Mouse (Mus musculus): Measurements from ENCODE around the gene Pcyt1b. TPM values are rescaled to one million over a fixed set of nuclear protein-coding genes. Genes with fewer than 3 reads are reported as not detected.
A peak's percentile ranks its signal among the peaks of the same experiment; 100 is the strongest.

Pcyt1b gene
- polyA plus RNA-seq, 1 experiment from 2014 or later: 7.3 TPM

- peak; percentile 99 for ATAC-seq (ENCODE audit: low read depth)
- H3K27ac ChIP-seq (ENCODE audit: low read length): peak overlapping the region; percentile 88
- H3K4me2 ChIP-seq (ENCODE audit: low read depth, low read length): peak overlapping the region; percentile 50
- 37% methylated on average over 8 of the region's 8 CpGs for WGBS (ENCODE audit: insufficient replicate concordance)
- peaks cover 14% of the 10 kb centered on the region for H3K4me1 ChIP-seq (ENCODE audit: control insufficient read depth, low read depth, low read length)
- no peaks in the 10 kb centered on the region; the same call in 1 of the 2 replicates for H3K27me3 ChIP-seq (ENCODE audit: control insufficient read depth, insufficient read depth, low read depth, low read length)
- 0 out of 2 replicates have a peak overlapping the region, but pooled peaks have one; percentile 3 for H3K9ac ChIP-seq (ENCODE audit: low read depth, low read length)
- no peaks in the 10 kb centered on the region for H3K9me3 ChIP-seq (replicated peaks; ENCODE audit: control insufficient read depth, low read length)
- peak overlapping the region; percentile 35 for H3K4me3 ChIP-seq (ENCODE audit: low read depth, low read length)
- H3K36me3 ChIP-seq (ENCODE audit: control insufficient read depth, insufficient read depth): no peaks in the 10 kb centered on the region
Observed at GRCm38 (mm10) chrX:93700528-93701225, 46.0 kb downstream of the Pcyt1b start.

- Histone ChIP-seq H3K9ac (ENCODE audit: low read depth, low read length) (no peak overlapping the region), H3K9me3 (replicated peaks; ENCODE audit: control insufficient read depth, low read length) (no peaks in the 10 kb centered on the region), H3K4me3 (ENCODE audit: low read depth, low read length) (no peak overlapping the region), H3K4me1 (ENCODE audit: control insufficient read depth, low read depth, low read length) (no peaks in the 10 kb centered on the region), H3K27me3 (ENCODE audit: control insufficient read depth, insufficient read depth, low read depth, low read length) (no peaks in the 10 kb centered on the region), H3K4me2 (ENCODE audit: low read depth, low read length) (no peak overlapping the region), H3K27ac (ENCODE audit: low read length) (no peak overlapping the region), H3K36me3 (ENCODE audit: control insufficient read depth, insufficient read depth) (no peaks in the 10 kb centered on the region)
- ATAC-seq (ENCODE audit: low read depth): no peak
- 26% methylated on average over 1 of the region's 1 CpGs for WGBS (ENCODE audit: insufficient replicate concordance)
Observed at GRCm38 (mm10) chrX:93712566-93712965, 57.9 kb downstream of the Pcyt1b start.

GRCm38 (mm10) chrX:93729529-93729928 is 74.9 kb downstream of the Pcyt1b start:
- 33% methylated on average over 1 of the region's 1 CpGs for WGBS (ENCODE audit: insufficient replicate concordance)
- Histone ChIP-seq H3K27me3 (ENCODE audit: control insufficient read depth, insufficient read depth, low read depth, low read length) (no peaks in the 10 kb centered on the region), H3K4me1 (ENCODE audit: control insufficient read depth, low read depth, low read length) (peaks cover 3% of the 10 kb centered on the region; the same call in 1 of the 2 replicates), H3K4me3 (ENCODE audit: low read depth, low read length) (no peak overlapping the region), H3K9ac (ENCODE audit: low read depth, low read length) (no peak overlapping the region), H3K36me3 (ENCODE audit: control insufficient read depth, insufficient read depth) (no peaks in the 10 kb centered on the region), H3K27ac (ENCODE audit: low read length) (no peak overlapping the region), H3K9me3 (replicated peaks; ENCODE audit: control insufficient read depth, low read length) (no peaks in the 10 kb centered on the region), H3K4me2 (ENCODE audit: low read depth, low read length) (no peak overlapping the region; the same call in 1 of the 2 replicates)
- ATAC-seq (ENCODE audit: low read depth): no peak

- ATAC-seq (ENCODE audit: low read depth): no peak
- no peak overlapping the region for H3K27ac ChIP-seq (ENCODE audit: low read length)
- H3K4me1 ChIP-seq (ENCODE audit: control insufficient read depth, low read depth, low read length): peaks cover 3% of the 10 kb centered on the region; the same call in 1 of the 2 replicates
- 82% methylated on average over 8 of the region's 8 CpGs for WGBS (ENCODE audit: insufficient replicate concordance)
- H3K36me3 ChIP-seq (ENCODE audit: control insufficient read depth, insufficient read depth): no peaks in the 10 kb centered on the region
- no peaks in the 10 kb centered on the region for H3K9me3 ChIP-seq (replicated peaks; ENCODE audit: control insufficient read depth, low read length)
- H3K27me3 ChIP-seq (ENCODE audit: control insufficient read depth, insufficient read depth, low read depth, low read length): no peaks in the 10 kb centered on the region
- H3K4me3 ChIP-seq (ENCODE audit: low read depth, low read length): no peak overlapping the region
- H3K4me2 ChIP-seq (ENCODE audit: low read depth, low read length): no peak overlapping the region
- H3K9ac ChIP-seq (ENCODE audit: low read depth, low read length): no peak overlapping the region
Observed at GRCm38 (mm10) chrX:93730854-93731253, 76.2 kb downstream of the Pcyt1b start.

GRCm38 (mm10) chrX:93732407-93732806 is 77.7 kb downstream of the Pcyt1b start:
- H3K36me3 ChIP-seq (ENCODE audit: control insufficient read depth, insufficient read depth): no peaks in the 10 kb centered on the region
- no peak overlapping the region for H3K4me3 ChIP-seq (ENCODE audit: low read depth, low read length)
- H3K9ac ChIP-seq (ENCODE audit: low read depth, low read length): no peak overlapping the region

GRCm38 (mm10) chrX:93732975-93733748 is 78.5 kb downstream of the Pcyt1b start:
- 0 out of 2 replicates have a peak, but pooled peaks have one; percentile 19 for ATAC-seq (ENCODE audit: low read depth)

More at GRCm38 (mm10) chrX:93732407-93732806, 77.7 kb downstream of the Pcyt1b start:
- H3K4me1 ChIP-seq (ENCODE audit: control insufficient read depth, low read depth, low read length): peaks cover 3% of the 10 kb centered on the region; the same call in 1 of the 2 replicates
- no peak for ATAC-seq (ENCODE audit: low read depth)
- no peaks in the 10 kb centered on the region for H3K9me3 ChIP-seq (replicated peaks; ENCODE audit: control insufficient read depth, low read length)
- no peak overlapping the region for H3K4me2 ChIP-seq (ENCODE audit: low read depth, low read length)
- H3K27ac ChIP-seq (ENCODE audit: low read length): no peak overlapping the region
- H3K27me3 ChIP-seq (ENCODE audit: control insufficient read depth, insufficient read depth, low read depth, low read length): no peaks in the 10 kb centered on the region

GRCm38 (mm10) chrX:93749165-93749564 is 94.5 kb downstream of the Pcyt1b start:
- H3K27me3 ChIP-seq (ENCODE audit: control insufficient read depth, insufficient read depth, low read depth, low read length): no peaks in the 10 kb centered on the region
- no peaks in the 10 kb centered on the region for H3K36me3 ChIP-seq (ENCODE audit: control insufficient read depth, insufficient read depth)
- H3K4me2 ChIP-seq (ENCODE audit: low read depth, low read length): no peak overlapping the region
- no peak for ATAC-seq (ENCODE audit: low read depth)
- no peak overlapping the region for H3K9ac ChIP-seq (ENCODE audit: low read depth, low read length)
- H3K9me3 ChIP-seq (replicated peaks; ENCODE audit: control insufficient read depth, low read length): no peaks in the 10 kb centered on the region; the same call in 1 of the 2 replicates
- H3K4me3 ChIP-seq (ENCODE audit: low read depth, low read length): no peak overlapping the region
- H3K4me1 ChIP-seq (ENCODE audit: control insufficient read depth, low read depth, low read length): peaks cover 20% of the 10 kb centered on the region
- peak overlapping the region; percentile 45; the same call in 1 of the 2 replicates for H3K27ac ChIP-seq (ENCODE audit: low read length)
- 45% methylated on average over 1 of the region's 1 CpGs for WGBS (ENCODE audit: insufficient replicate concordance)

More at GRCm38 (mm10) chrX:93732975-93733748, 78.5 kb downstream of the Pcyt1b start:
- Histone ChIP-seq H3K9me3 (replicated peaks; ENCODE audit: control insufficient read depth, low read length) (no peaks in the 10 kb centered on the region), H3K4me1 (ENCODE audit: control insufficient read depth, low read depth, low read length) (peaks cover 3% of the 10 kb centered on the region; the same call in 1 of the 2 replicates), H3K27me3 (ENCODE audit: control insufficient read depth, insufficient read depth, low read depth, low read length) (no peaks in the 10 kb centered on the region), H3K27ac (ENCODE audit: low read length) (no peak overlapping the region), H3K36me3 (ENCODE audit: control insufficient read depth, insufficient read depth) (no peaks in the 10 kb centered on the region), H3K4me2 (ENCODE audit: low read depth, low read length) (no peak overlapping the region), H3K9ac (ENCODE audit: low read depth, low read length) (no peak overlapping the region), H3K4me3 (ENCODE audit: low read depth, low read length) (no peak overlapping the region)
- WGBS (ENCODE audit: insufficient replicate concordance): 38% methylated on average over 6 of the region's 6 CpGs

GRCm38 (mm10) chrX:93750566-93750965 is 95.9 kb downstream of the Pcyt1b start:
- H3K27me3 ChIP-seq (ENCODE audit: control insufficient read depth, insufficient read depth, low read depth, low read length): no peaks in the 10 kb centered on the region
- H3K4me3 ChIP-seq (ENCODE audit: low read depth, low read length): no peak overlapping the region
- H3K9ac ChIP-seq (ENCODE audit: low read depth, low read length): no peak overlapping the region
- 41% methylated on average over 6 of the region's 6 CpGs for WGBS (ENCODE audit: insufficient replicate concordance)
- no peaks in the 10 kb centered on the region; the same call in 1 of the 2 replicates for H3K9me3 ChIP-seq (replicated peaks; ENCODE audit: control insufficient read depth, low read length)
- no peaks in the 10 kb centered on the region for H3K36me3 ChIP-seq (ENCODE audit: control insufficient read depth, insufficient read depth)
- ATAC-seq (ENCODE audit: low read depth): peak; percentile 97
- peak overlapping the region; percentile 67 for H3K27ac ChIP-seq (ENCODE audit: low read length)
- peaks cover 20% of the 10 kb centered on the region for H3K4me1 ChIP-seq (ENCODE audit: control insufficient read depth, low read depth, low read length)
- H3K4me2 ChIP-seq (ENCODE audit: low read depth, low read length): peak overlapping the region; percentile 21

Measured in liver, embryonic 16.5 days (tissue).